Mouse (Mus musculus) cerebellum, adult 2 months (tissue): ENCODE results near the gene Ccdc146. TPM values are rescaled to one million over a fixed set of nuclear protein-coding genes. Genes with fewer than 3 reads are reported as not detected.
A peak's percentile ranks its signal among the peaks of the same experiment; 100 is the strongest.
"Not testable (repeated sequence)": the region's sequence is repeated elsewhere in the genome, so short reads cannot be mapped to it uniquely, and the experiment has no call there.

Experiments
- DNase-seq, 2 experiments: peaks; one replicate each; pipeline ENCODE4 v3.0.0; 2021
- H3K27ac ChIP-seq: fragments of 200-500 bp; 2 replicates; pipeline ENCODE4 v1.5.1; 2012; ENCODE audit warnings: low read length, control low read depth, inconsistent platforms; ENCODE audit not compliant: insufficient read depth
- H3K27me3 ChIP-seq: fragments of 200-500 bp; 2 replicates; pipeline ENCODE4 v1.6.1; 2012; ENCODE audit warnings: inconsistent platforms, mild to moderate bottlenecking, low read length, moderate library complexity; ENCODE audit not compliant: control insufficient read depth, insufficient read depth
- H3K4me1 ChIP-seq: fragments of 200-500 bp; 2 replicates; pipeline ENCODE4 v1.6.1; 2011; ENCODE audit warnings: low read length; ENCODE audit not compliant: control insufficient read depth, insufficient read depth
- H3K4me3 ChIP-seq: fragments of 200-500 bp; replicated peaks from 2 replicates; pipeline ENCODE3; 2011; ENCODE audit warnings: mild to moderate bottlenecking, low read depth, low read length, control low read depth; ENCODE audit not compliant: insufficient read depth
- CTCF ChIP-seq: fragments of 200-500 bp; IDR thresholded peaks from 2 replicates; pipeline ENCODE4 v1.5.1; 2011; ENCODE audit warnings: low read depth, mild to moderate bottlenecking, control low read depth, low read length, moderate library complexity, borderline replicate concordance; ENCODE audit not compliant: insufficient read depth
- POLR2A ChIP-seq: fragments of 200-500 bp; IDR thresholded peaks from 2 replicates; pipeline ENCODE4 v1.6.1; 2011; ENCODE audit warnings: low read length, control low read depth, borderline replicate concordance; ENCODE audit not compliant: insufficient read depth
- WGBS: fragments of 180-500 bp; shearing (Covaris S2); methylation state at CpG from one replicate; pipeline ENCODE4 v1.1.7; 2018; 5-methylcytosine and 5-hydroxymethylcytosine counted together
- polyA plus RNA-seq: library from polyadenylated mRNA; depleted of rRNA; stranded (reverse); fragments of >200 nt; gene quantifications from 2 replicates; pipeline ENCODE4 v1.2.3, GENCODE M21; 2012

Ccdc146 gene
- polyA plus RNA-seq, 1 experiment = 0.33 TPM

GRCm38 (mm10) chr5:21288658-21289435, 135.6 kb downstream of the Ccdc146 start:
- 81% methylated on average over 7 of the region's 7 CpGs for WGBS
- DNase-seq = no peak
- H3K4me3 ChIP-seq = no peak overlapping the region
- H3K4me1 ChIP-seq = no peaks in the 10 kb centered on the region
- TF ChIP-seq CTCF = no peak
- TF ChIP-seq POLR2A = no peak
- no peak overlapping the region for H3K27ac ChIP-seq
- no peaks in the 10 kb centered on the region for H3K27me3 ChIP-seq

- no peak overlapping the region for H3K4me3 ChIP-seq
- TF ChIP-seq CTCF (no peak), POLR2A (no peak)
- 83% methylated on average over 12 of the region's 12 CpGs for WGBS
- H3K4me1 ChIP-seq = no peaks in the 10 kb centered on the region
- DNase-seq = no peak
- no peaks in the 10 kb centered on the region for H3K27me3 ChIP-seq
- no peak overlapping the region for H3K27ac ChIP-seq
Measured at GRCm38 (mm10) chr5:21283356-21284062, 141.0 kb downstream of the Ccdc146 start.

GRCm38 (mm10) chr5:21277685-21278084, 146.8 kb downstream of the Ccdc146 start:
- not testable (repeated sequence) for H3K27me3 ChIP-seq, H3K4me3 ChIP-seq, H3K4me1 ChIP-seq, DNase-seq, H3K27ac ChIP-seq
- WGBS = 43% methylated on average over 2 of the region's 2 CpGs

GRCm38 (mm10) chr5:21271386-21272354, 152.8 kb downstream of the Ccdc146 start:
- DNase-seq = peak in 1 of 2 experiments; percentile 10
- Histone ChIP-seq H3K4me1 (no peaks in the 10 kb centered on the region), H3K4me3 (no peak overlapping the region), H3K27me3 (no peaks in the 10 kb centered on the region), H3K27ac (no peak overlapping the region)
- WGBS = 29% methylated on average over 9 of the region's 9 CpGs
- TF ChIP-seq CTCF = no peak
- TF ChIP-seq POLR2A = no peak

DNA sequence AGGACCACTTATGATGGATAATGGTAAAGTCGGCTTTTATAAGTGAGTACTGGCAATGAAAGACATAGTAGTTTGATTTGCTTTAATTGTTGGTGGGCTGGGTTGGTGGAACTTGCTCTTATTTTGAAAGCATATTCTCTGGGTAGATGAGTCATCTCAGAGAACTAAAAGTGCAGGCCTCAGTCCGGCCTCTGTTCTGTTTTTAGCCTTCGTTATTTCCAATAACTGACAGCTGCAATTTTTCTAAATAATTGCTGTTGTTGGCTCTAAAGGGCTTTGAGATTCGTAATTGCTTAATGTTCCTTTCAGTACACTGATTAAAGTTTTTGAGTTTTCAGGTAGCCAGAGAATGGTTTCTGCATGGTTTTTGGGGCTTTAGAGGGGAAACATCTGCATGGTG, 153.7 kb downstream of the Ccdc146 start:
- 87% methylated on average over 4 of the region's 4 CpGs for WGBS
- H3K4me1 ChIP-seq = no peaks in the 10 kb centered on the region
- no peak overlapping the region for H3K27ac ChIP-seq
- DNase-seq = no peak
- no peak overlapping the region for H3K4me3 ChIP-seq
- H3K27me3 ChIP-seq = no peaks in the 10 kb centered on the region
- TF ChIP-seq POLR2A = no peak
- no peak for TF ChIP-seq CTCF

DNA sequence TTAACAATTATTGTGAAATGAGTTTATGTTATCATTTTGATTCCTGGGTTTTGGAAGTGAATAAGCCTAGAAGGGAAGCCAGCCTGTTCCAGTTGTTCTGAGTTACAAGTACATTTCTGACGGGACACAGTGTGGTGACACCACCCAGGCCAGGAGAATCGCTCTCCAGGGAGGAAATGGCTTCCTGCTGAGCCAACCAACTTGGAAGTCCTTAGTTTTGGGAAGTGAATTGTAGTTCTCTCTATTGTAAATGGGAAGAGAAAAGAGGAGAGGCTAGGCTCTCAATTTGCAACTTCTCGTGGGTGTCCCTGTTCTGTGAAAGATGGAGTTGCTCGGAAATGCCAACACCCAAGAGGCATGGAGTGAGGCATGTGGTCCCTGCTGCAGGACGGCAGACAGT, 155.0 kb downstream of the Ccdc146 start:
- WGBS = 71% methylated on average over 5 of the region's 5 CpGs
- TF ChIP-seq CTCF = no peak
- TF ChIP-seq POLR2A = no peak
- DNase-seq = no peak
- Histone ChIP-seq H3K27me3 (no peaks in the 10 kb centered on the region), H3K4me1 (no peaks in the 10 kb centered on the region), H3K4me3 (no peak overlapping the region), H3K27ac (no peak overlapping the region)

- WGBS = 59% methylated on average over 2 of the region's 2 CpGs
Measured at GRCm38 (mm10) chr5:21267090-21267489, 157.4 kb downstream of the Ccdc146 start.

More at GRCm38 (mm10) chr5:21267090-21267489, 157.4 kb downstream of the Ccdc146 start:
- DNase-seq = no peak
- Histone ChIP-seq H3K27me3 (no peaks in the 10 kb centered on the region), H3K4me1 (no peaks in the 10 kb centered on the region), H3K4me3 (no peak overlapping the region), H3K27ac (no peak overlapping the region)
- TF ChIP-seq POLR2A (no peak), CTCF (no peak)
